Mouse (Mus musculus) subcutaneous adipose tissue, adult 2 months (tissue): ENCODE data around the gene Spi1. TPM values are rescaled to one million over a fixed set of nuclear protein-coding genes. Genes with fewer than 3 reads are reported as not detected.

Source experiments
- polyA plus RNA-seq: library from polyadenylated mRNA; depleted of rRNA; stranded (reverse); fragments of >200 nt; gene quantifications from 2 replicates; pipeline ENCODE4 v1.2.3, GENCODE M21; 2012; ENCODE audit warnings: low replicate concordance; rRNA removed

Gene Spi1
- polyA plus RNA-seq: 43.6 and 58.8 TPM in 2 replicates

DNA sequence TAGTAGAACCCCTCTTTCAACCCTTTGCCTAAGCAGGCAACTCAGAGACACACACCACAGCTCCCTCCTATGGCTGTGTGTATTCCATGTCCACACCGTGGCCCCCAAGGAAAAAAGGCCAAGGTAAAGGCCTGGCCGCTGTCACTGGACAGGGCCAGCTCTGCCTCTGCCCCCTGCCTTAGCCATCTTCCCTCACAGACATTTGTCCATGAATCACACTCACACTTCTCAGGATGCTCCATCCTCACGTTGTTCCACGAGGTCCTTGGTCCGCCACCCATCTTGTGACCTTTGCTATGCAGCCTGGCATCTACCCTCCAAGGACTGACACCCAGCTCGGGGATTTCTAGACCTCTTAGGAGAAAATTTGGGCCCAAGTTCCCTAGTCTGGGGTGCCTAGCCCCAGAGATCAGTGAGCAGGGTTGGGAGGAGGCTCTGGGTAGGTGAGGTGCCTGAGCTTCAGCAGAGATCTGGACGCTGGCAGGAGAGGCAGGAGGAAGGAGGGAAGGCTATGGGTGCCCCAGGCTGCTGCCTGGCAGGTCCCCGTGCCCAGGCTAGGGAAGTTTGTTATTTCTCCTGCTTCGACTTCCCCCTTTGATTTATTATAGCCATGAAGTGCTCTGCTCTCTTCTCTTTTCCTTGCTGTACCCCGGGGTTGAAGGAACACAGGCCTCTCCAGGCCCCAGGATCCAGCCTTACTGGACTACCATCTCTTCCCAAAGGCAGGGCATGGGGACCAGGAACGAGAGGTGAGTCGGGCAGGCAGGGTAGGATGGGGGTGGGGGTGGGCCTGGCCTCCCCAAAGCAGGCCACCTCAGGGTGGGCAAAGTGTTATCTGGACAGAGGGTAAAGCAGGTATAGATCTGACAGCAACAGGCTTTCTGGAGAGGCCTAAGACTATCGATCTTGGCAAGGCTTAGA is at the start of gene Spi1:
TSS of gene Spi1 (plus strand) at position 616 of the 921 bp plus-strand sequence.

DNA sequence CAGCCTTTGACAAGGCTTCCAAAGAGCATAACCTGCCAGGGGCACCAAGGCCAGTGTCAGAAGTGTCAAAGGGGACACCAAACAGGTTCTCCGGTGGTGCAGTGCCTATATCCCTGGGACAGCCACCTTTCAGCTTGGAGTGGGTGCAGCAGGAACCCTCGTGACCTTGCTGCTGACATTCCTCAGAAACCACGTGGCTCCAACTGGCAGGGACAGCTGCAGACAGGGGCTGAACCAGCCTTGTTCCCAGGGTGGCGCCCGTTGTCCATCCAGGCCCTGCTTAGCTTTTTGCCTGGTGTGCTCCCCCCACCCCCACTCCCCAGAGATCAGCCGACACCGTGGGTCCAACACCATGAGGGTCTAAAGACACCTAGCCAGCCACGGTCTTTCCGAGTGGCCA is 46.8 kb upstream of the Spi1 start, which contains the start of gene Rapsn:
TSS of gene Rapsn (plus strand) at position 236 of the 400 bp plus-strand sequence.

DNA sequence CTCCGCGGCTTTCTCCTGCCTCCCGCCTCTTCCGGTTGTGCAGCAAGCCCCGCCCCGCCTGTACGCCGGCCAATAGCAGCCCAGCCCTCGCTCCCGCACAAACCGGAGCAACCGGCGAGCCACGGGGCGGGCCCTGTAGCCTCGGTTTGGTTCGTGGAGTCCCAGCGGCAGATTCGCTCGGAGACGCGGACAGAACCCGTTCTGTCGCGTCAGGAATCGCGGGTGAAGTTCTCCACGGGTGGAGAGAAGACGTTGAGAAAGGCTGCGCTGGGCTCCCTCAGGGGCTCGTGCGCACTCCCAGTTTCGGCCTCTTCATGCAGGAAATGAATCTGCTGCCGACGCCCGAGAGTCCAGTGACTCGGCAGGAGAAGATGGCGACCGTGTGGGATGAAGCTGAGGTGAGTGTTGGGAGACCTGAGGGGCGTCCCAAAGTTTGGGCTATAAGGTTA is 28.2 kb upstream of the Spi1 start, which contains the start of gene Psmc3:
TSS of gene Psmc3 (plus strand) at position 76 of the 449 bp plus-strand sequence.

DNA sequence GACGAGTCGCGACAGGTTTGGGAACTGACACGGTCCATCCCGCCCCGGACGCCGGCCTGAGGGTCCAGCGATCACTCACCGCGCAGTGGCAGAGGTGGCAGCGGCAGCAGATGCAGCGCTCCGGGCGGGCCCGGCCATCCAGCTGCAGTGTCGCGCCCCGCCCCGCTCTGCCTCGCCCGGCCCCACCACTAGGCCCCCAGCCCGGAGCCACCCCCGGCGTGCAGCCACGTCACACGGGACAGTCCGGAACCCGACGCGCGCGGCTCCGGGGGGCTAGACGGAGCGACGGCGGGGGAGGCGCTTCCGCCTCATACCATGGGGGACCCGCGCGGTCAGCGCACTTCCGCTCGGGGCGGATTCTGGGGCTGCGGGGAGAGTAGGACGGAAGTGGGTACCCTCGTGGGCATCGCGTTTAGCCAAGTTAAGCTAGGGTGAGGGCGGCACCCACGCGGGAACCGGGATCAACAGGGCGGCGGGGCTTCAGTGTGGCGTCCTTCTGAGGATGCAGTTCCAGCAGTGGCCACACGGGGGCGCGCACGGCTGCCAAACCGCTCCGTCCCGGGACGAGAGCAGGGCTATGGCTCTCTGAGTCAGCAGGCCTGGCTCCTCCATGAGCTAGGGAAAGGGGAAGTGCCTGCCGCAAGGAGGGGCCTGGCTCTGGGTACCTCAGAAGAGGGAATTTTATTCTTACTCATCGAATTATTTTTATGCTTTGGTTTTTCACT is 12.0 kb upstream of the Spi1 start, which contains the start of gene Slc39a13:
TSS of gene Slc39a13 (minus strand) at position 342 of the 725 bp plus-strand sequence.

DNA sequence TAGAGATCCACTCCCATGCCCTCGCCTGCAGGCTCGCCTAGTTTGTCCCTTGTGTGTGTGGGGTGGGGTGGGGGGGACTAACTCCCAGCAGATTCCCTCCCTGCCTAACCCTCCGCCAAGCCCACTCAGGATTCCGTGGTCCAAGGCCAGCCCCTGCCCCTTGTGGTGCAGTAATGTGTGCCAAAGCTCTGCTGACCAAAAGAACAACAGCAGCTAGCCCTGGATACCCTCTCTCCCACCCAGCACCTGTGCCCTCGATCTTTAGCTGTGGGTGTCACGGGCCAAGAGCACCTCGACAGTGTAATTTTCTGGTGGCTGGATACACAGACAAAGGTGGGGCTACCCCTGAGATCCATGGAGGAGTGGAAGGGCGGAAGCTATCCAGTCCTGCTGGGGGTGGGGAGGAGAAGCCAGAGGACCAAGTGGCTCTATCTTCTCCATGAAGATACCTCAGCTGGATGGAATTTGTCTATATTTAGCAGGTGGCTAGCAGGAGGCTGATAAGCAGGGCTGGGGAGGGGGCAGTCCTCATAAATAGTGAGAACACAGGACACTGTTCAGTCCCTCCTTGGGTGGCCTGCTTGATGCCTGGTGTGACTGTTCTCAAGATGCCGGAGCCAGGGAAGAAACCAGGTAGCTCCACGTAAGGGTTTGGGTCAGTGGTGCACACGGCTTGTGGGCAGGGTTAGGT is 35.5 kb downstream of the Spi1 start, which contains the start of gene Mybpc3:
TSS of gene Mybpc3 (plus strand) at position 560 of the 691 bp plus-strand sequence.

Other genes starting within 250 kb of the Spi1 start
- 145 and 253 TPM in 2 replicates for gene Mtch2, start 235.2 kb upstream of the Spi1 start, polyA plus RNA-seq
- 0.75 and 7.3 TPM in 2 replicates for gene C1qtnf4, start 196.5 kb upstream of the Spi1 start, polyA plus RNA-seq
- 19.5 and 20.9 TPM in 2 replicates for gene Kbtbd4, start 177.7 kb upstream of the Spi1 start, polyA plus RNA-seq
- 224 and 304 TPM in 2 replicates for gene Ndufs3, start 177.6 kb upstream of the Spi1 start, polyA plus RNA-seq
- 35.7 and 60.4 TPM in 2 replicates for gene Celf1, start 142.0 kb upstream of the Spi1 start, polyA plus RNA-seq
- gene Rapsn, start 46.8 kb upstream of the Spi1 start, polyA plus RNA-seq: 0.96 and 1.6 TPM in 2 replicates
- 103 and 111 TPM in 2 replicates for gene Psmc3, start 28.4 kb upstream of the Spi1 start, polyA plus RNA-seq
- 93.3 and 95.5 TPM in 2 replicates for gene Slc39a13, start 12.0 kb upstream of the Spi1 start, polyA plus RNA-seq
- 0.05 and 0.06 TPM in 2 replicates for gene Mybpc3, start 35.8 kb downstream of the Spi1 start, polyA plus RNA-seq
- 10.4 and 13.9 TPM in 2 replicates for gene Madd, start 101.4 kb downstream of the Spi1 start, polyA plus RNA-seq
- 92.7 and 229 TPM in 2 replicates for gene Nr1h3, start 120.4 kb downstream of the Spi1 start, polyA plus RNA-seq
- gene Acp2, start 120.5 kb downstream of the Spi1 start, polyA plus RNA-seq: 43.8 and 53.1 TPM in 2 replicates
- gene Ddb2, start 154.6 kb downstream of the Spi1 start, polyA plus RNA-seq: 13.4 and 25.6 TPM in 2 replicates
- 30.3 and 49.8 TPM in 2 replicates for gene Pacsin3, start 173.6 kb downstream of the Spi1 start, polyA plus RNA-seq
- gene Arfgap2, start 182.6 kb downstream of the Spi1 start, polyA plus RNA-seq: 36.4 and 53.7 TPM in 2 replicates